Mouse (Mus musculus): ENCODE data around the gene March7. TPM values are rescaled to one million over a fixed set of nuclear protein-coding genes. Genes with fewer than 3 reads are reported as not detected.
A peak's percentile ranks its signal among the peaks of the same experiment; 100 is the strongest.

Gene March7
- 53.5 and 62.6 TPM in 2 replicates for polyA plus RNA-seq (2015; fragmentation: Nextera tagmentation; extraction: Ambion mirVana)

DNA sequence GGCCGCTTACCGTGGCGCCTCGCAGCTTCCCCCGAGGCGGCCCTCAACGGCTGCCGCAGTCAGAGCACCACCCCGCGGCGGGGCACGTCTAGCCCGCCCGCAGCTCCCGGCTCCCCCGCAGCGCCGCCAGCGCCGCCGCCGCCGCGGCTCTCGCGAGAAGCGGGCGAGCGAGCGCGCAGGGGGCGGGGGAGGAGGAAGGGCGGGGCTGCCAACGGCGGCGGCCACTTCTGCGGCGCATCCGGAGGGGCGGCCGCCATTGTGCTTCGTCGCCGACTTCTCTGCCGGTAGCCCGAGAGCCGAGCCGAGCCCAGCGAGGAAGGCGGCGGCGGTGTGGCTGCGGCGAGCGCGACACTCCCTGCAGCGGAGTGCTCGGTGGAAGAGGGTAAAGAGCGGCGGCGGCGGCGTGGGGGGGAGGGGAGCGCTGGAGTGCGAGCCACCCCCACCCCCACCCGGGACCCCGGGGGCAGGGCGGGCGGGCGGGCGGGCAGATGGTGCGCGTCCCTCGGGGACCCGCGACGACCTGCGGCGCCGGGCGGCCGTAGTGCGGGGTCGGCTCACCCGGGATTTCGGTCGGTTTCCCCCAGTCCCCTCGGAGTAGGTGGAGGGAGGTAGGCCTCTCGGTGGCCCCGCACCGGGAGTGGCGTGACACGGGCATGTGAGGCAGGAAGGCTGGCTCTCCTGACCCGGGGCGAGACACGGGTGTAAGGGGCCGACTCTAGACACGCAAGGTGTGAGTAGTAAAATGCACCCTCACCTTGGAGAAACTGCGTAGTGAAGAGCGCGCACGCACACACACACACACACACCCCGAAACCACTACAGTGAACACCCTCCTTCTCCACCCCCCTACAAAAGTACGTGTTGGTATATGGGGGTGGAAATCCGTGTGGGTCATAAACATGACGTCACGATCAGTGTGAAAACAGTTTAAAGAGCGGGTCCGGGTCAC lies at the start of gene March7, which contains the start of gene Baz2b:
TSS of gene March7 (plus strand) at position 185 of the 949 bp plus-strand sequence.
TSS of gene Baz2b (minus strand) at position 137 of the 949 bp plus-strand sequence.
- Histone ChIP-seq H3K27ac (ENCODE audit: low read depth, low read length) (peak within 1 kb of the TSS; percentile 99), H3K4me3 (ENCODE audit: low read depth, low read length) (peak within 1 kb of the TSS; percentile 94), H3K4me1 (replicated peaks; ENCODE audit: control insufficient read depth, insufficient read depth, low read length) (peaks cover 5% of the 10 kb centered on the region), H3K9ac (ENCODE audit: low read depth, low read length) (peak within 1 kb of the TSS; percentile 99), H3K4me2 (replicated peaks; ENCODE audit: low read depth) (peak within 1 kb of the TSS; percentile 69), H3K36me3 (ENCODE audit: control insufficient read depth, insufficient read depth) (no peaks in the 10 kb centered on the region; the same call in 1 of the 2 replicates), H3K27me3 (replicated peaks; ENCODE audit: control insufficient read depth, insufficient read depth, low read length) (no peaks in the 10 kb centered on the region), H3K9me3 (ENCODE audit: control insufficient read depth) (no peaks in the 10 kb centered on the region)
- peak; percentile 60 for TF ChIP-seq CTCF (IDR thresholded peaks at IDR 0.05; ENCODE audit: low read depth)
- WGBS, result under 1% methylated on average over 90 of the region's 109 CpGs
- ATAC-seq, result peak; percentile 89

DNA sequence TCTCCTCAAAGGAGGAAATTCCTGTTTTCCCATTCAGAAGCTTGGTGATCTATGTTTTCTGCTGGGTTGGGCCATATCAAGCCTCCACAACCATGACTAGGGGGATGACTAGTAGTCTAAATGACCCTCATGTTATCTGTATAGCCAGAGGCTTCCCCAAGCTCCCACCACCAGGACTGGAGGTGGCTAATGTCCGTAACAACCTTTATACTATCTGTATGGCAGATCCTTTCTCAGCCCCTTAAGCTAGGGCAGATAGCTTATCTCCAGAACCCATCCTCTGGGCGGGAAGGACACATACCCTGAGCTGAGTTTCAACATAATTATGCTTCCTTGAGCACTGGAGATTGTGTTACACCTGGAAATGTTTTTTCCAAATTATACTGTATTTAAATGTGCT lies 45.9 kb upstream of the March7 start:
- Histone ChIP-seq H3K9me3 (ENCODE audit: control insufficient read depth) (no peaks in the 10 kb centered on the region), H3K4me1 (replicated peaks; ENCODE audit: control insufficient read depth, insufficient read depth, low read length) (no peaks in the 10 kb centered on the region), H3K27ac (ENCODE audit: low read depth, low read length) (no peak overlapping the region), H3K4me3 (ENCODE audit: low read depth, low read length) (no peak overlapping the region), H3K36me3 (ENCODE audit: control insufficient read depth, insufficient read depth) (no peaks in the 10 kb centered on the region), H3K4me2 (replicated peaks; ENCODE audit: low read depth) (no peak overlapping the region), H3K9ac (ENCODE audit: low read depth, low read length) (no peak overlapping the region), H3K27me3 (replicated peaks; ENCODE audit: control insufficient read depth, insufficient read depth, low read length) (no peaks in the 10 kb centered on the region)
- TF ChIP-seq CTCF (IDR thresholded peaks at IDR 0.05; ENCODE audit: low read depth), result no peak
- WGBS, result 49% methylated on average over 2 of the region's 2 CpGs
- ATAC-seq, result no peak

DNA sequence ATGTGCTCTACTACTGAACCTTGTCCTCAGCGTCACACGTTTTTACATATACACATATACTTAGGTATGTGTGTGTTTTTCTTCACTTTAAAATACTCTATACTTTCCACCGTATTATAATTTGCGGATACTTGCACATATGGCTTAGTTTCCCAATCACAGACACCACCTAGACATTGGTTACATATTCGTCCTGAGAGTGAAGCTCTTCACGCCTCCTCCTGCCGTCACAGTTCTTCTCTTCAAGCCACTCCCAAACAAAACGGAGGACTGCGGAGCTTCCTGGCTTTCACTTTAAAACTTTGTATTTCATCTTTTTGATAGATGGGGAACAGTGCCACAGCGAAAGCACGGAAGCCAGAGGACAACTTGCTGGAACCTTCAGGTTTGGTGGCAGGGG lies 44.0 kb upstream of the March7 start:
- no peak overlapping the region for H3K9ac ChIP-seq (ENCODE audit: low read depth, low read length)
- H3K4me1 ChIP-seq (replicated peaks; ENCODE audit: control insufficient read depth, insufficient read depth, low read length), result no peaks in the 10 kb centered on the region
- 89% methylated on average over 11 of the region's 11 CpGs for WGBS
- TF ChIP-seq CTCF (IDR thresholded peaks at IDR 0.05; ENCODE audit: low read depth), result no peak
- no peak for ATAC-seq
- no peak overlapping the region for H3K27ac ChIP-seq (ENCODE audit: low read depth, low read length)
- no peaks in the 10 kb centered on the region for H3K9me3 ChIP-seq (ENCODE audit: control insufficient read depth)
- H3K27me3 ChIP-seq (replicated peaks; ENCODE audit: control insufficient read depth, insufficient read depth, low read length), result no peaks in the 10 kb centered on the region
- no peak overlapping the region for H3K4me3 ChIP-seq (ENCODE audit: low read depth, low read length)
- no peak overlapping the region for H3K4me2 ChIP-seq (replicated peaks; ENCODE audit: low read depth)
- no peaks in the 10 kb centered on the region for H3K36me3 ChIP-seq (ENCODE audit: control insufficient read depth, insufficient read depth)

- WGBS, result 43% methylated on average over 4 of the region's 4 CpGs
- Histone ChIP-seq H3K4me3 (ENCODE audit: low read depth, low read length) (no peak overlapping the region), H3K27me3 (replicated peaks; ENCODE audit: control insufficient read depth, insufficient read depth, low read length) (no peaks in the 10 kb centered on the region), H3K4me2 (replicated peaks; ENCODE audit: low read depth) (no peak overlapping the region), H3K9ac (ENCODE audit: low read depth, low read length) (no peak overlapping the region), H3K27ac (ENCODE audit: low read depth, low read length) (no peak overlapping the region), H3K4me1 (replicated peaks; ENCODE audit: control insufficient read depth, insufficient read depth, low read length) (no peaks in the 10 kb centered on the region), H3K9me3 (ENCODE audit: control insufficient read depth) (no peaks in the 10 kb centered on the region), H3K36me3 (ENCODE audit: control insufficient read depth, insufficient read depth) (no peaks in the 10 kb centered on the region)
- 0 out of 2 replicates have a peak, but pooled peaks have one; percentile 28 for ATAC-seq
- no peak for TF ChIP-seq CTCF (IDR thresholded peaks at IDR 0.05; ENCODE audit: low read depth)
Measured at GRCm38 (mm10) chr2:60166878-60167277, 42.8 kb upstream of the March7 start.

- no peak for TF ChIP-seq CTCF (IDR thresholded peaks at IDR 0.05; ENCODE audit: low read depth)
- Histone ChIP-seq H3K27me3 (replicated peaks; ENCODE audit: control insufficient read depth, insufficient read depth, low read length) (no peaks in the 10 kb centered on the region), H3K4me1 (replicated peaks; ENCODE audit: control insufficient read depth, insufficient read depth, low read length) (no peaks in the 10 kb centered on the region), H3K4me2 (replicated peaks; ENCODE audit: low read depth) (no peak overlapping the region), H3K4me3 (ENCODE audit: low read depth, low read length) (no peak overlapping the region), H3K27ac (ENCODE audit: low read depth, low read length) (no peak overlapping the region), H3K9ac (ENCODE audit: low read depth, low read length) (no peak overlapping the region), H3K36me3 (ENCODE audit: control insufficient read depth, insufficient read depth) (no peaks in the 10 kb centered on the region), H3K9me3 (ENCODE audit: control insufficient read depth) (no peaks in the 10 kb centered on the region)
- no peak for ATAC-seq
- WGBS, result 64% methylated on average over 7 of the region's 7 CpGs
Measured at GRCm38 (mm10) chr2:60171786-60172530, 37.7 kb upstream of the March7 start.

DNA sequence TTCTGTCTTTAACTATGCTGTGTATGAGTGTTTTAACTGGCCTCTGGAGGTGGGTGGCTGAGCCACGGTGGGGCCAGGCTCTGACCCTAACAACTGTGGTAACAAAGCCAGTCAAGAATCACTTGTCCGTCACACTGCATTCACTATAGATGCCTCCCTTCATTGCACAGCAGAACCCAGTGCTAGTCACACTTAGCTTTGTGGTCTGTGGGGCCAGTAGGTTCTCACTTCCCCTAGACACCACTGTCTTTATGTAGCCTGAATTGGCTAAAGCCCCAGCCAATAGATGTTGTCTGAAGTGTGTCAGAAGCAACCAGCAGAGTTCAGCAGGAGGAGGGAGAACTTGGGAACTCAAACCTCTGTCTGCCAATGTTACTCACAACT lies 37.2 kb upstream of the March7 start:
- no peak for ATAC-seq
- no peak overlapping the region for H3K27ac ChIP-seq (ENCODE audit: low read depth, low read length)
- no peaks in the 10 kb centered on the region for H3K36me3 ChIP-seq (ENCODE audit: control insufficient read depth, insufficient read depth)
- no peak for TF ChIP-seq CTCF (IDR thresholded peaks at IDR 0.05; ENCODE audit: low read depth)
- no peaks in the 10 kb centered on the region for H3K27me3 ChIP-seq (replicated peaks; ENCODE audit: control insufficient read depth, insufficient read depth, low read length)
- H3K4me1 ChIP-seq (replicated peaks; ENCODE audit: control insufficient read depth, insufficient read depth, low read length), result no peaks in the 10 kb centered on the region
- H3K9ac ChIP-seq (ENCODE audit: low read depth, low read length), result no peak overlapping the region
- 91% methylated on average over 2 of the region's 2 CpGs for WGBS
- H3K9me3 ChIP-seq (ENCODE audit: control insufficient read depth), result no peaks in the 10 kb centered on the region
- no peak overlapping the region for H3K4me2 ChIP-seq (replicated peaks; ENCODE audit: low read depth)
- no peak overlapping the region for H3K4me3 ChIP-seq (ENCODE audit: low read depth, low read length)

Data from intestine, postnatal 0 days (tissue).